Mouse (Mus musculus) spleen, adult 2 months (tissue): ENCODE results near the gene Tbc1d24. TPM values are rescaled to one million over a fixed set of nuclear protein-coding genes. Genes with fewer than 3 reads are reported as not detected.

Experiments used
- DNase-seq, 2 experiments: peaks; one replicate each; pipeline versions ENCODE4 v3.0.0 to v3.0.0-alpha.2; 2012 to 2021; ENCODE audit warnings: low spot score in 2 of 2, low read depth in 1 of 2
- H3K27ac ChIP-seq: fragments of 200-500 bp; 2 replicates; pipeline ENCODE4 v1.5.1; 2012; ENCODE audit warnings: low read length, inconsistent platforms; ENCODE audit not compliant: insufficient read depth
- H3K27me3 ChIP-seq: fragments of 200-500 bp; 2 replicates; pipeline ENCODE4 v1.6.1; 2012; ENCODE audit warnings: mild to moderate bottlenecking, moderate library complexity, low read length, inconsistent platforms; ENCODE audit not compliant: control insufficient read depth, insufficient read depth
- H3K36me3 ChIP-seq: fragments of 200-500 bp; 2 replicates; pipeline ENCODE4 v1.6.1; 2012; ENCODE audit warnings: mild to moderate bottlenecking, low read length, inconsistent platforms; ENCODE audit not compliant: control insufficient read depth, insufficient read depth
- H3K4me1 ChIP-seq: fragments of 200-500 bp; 2 replicates; pipeline ENCODE4 v1.6.1; 2011; ENCODE audit warnings: inconsistent platforms; ENCODE audit not compliant: control insufficient read depth, insufficient read depth, insufficient read length
- H3K4me3 ChIP-seq: fragments of 200-500 bp; 2 replicates; pipeline ENCODE4 v1.5.1; 2011; ENCODE audit warnings: mild to moderate bottlenecking, inconsistent platforms; ENCODE audit not compliant: insufficient read depth, insufficient read length; ENCODE audit errors: extremely low read depth
- CTCF ChIP-seq: fragments of 200-500 bp; IDR thresholded peaks from 2 replicates; pipeline ENCODE4 v1.5.1; 2011; ENCODE audit warnings: mild to moderate bottlenecking, inconsistent platforms; ENCODE audit not compliant: insufficient read depth, insufficient read length, insufficient replicate concordance; ENCODE audit errors: extremely low read depth
- POLR2A ChIP-seq: fragments of 200-500 bp; IDR thresholded peaks from 2 replicates; pipeline ENCODE4 v1.6.1; 2011; ENCODE audit warnings: low read depth, low read length, inconsistent platforms
- WGBS: fragments of 180-500 bp; shearing (Covaris S2); methylation state at CpG from one replicate; pipeline ENCODE4 v1.1.7; 2018; 5-methylcytosine and 5-hydroxymethylcytosine counted together
- polyA plus RNA-seq: library from polyadenylated mRNA; depleted of rRNA; stranded (reverse); fragments of >200 nt; gene quantifications from 2 replicates; pipeline ENCODE4 v1.2.3, GENCODE M21; 2012

The Tbc1d24 gene
- polyA plus RNA-seq, 1 experiment, result 5.9 TPM

DNA sequence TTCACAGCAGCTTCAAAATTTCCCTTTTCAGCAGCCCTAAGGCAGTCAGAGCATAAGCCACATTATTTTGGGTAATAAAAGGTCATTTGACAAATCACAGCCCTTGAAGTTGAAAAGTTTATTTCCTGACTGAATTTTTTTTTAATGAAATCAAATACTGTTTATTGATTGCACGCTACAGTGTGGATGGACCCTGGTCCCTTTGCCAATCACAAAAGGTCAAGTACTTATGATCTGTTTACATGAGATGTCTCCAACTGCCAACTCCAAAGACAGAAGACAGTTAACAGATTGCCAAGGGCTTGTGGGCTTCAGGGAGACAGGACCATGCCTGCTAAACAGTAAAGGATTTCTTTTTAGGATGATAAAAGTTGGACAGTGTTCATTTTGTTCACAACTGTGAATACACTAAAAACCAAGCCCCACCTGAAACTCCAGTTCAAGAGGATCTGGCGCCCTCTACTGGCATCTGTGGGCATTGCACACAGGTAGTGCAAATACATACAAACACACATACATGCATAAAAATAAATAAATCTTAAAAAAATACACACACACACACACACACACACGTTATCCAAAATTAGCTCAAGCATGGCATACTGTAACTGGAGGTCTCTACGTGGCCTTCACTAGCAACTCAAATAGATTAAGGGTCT, 38.1 kb upstream of the Tbc1d24 start:
- no peak overlapping the region for H3K27ac ChIP-seq
- H3K4me3 ChIP-seq, result no peak overlapping the region
- H3K27me3 ChIP-seq, result no peaks in the 10 kb centered on the region
- H3K4me1 ChIP-seq, result no peaks in the 10 kb centered on the region
- peaks cover 11% of the 10 kb centered on the region for H3K36me3 ChIP-seq
- TF ChIP-seq POLR2A (no peak), CTCF (peak; percentile 30; the same call in 1 of the 2 replicates)
- peak in 1 of 2 experiments; percentile 19 for DNase-seq
- WGBS, result 91% methylated on average over 4 of the region's 4 CpGs

DNA sequence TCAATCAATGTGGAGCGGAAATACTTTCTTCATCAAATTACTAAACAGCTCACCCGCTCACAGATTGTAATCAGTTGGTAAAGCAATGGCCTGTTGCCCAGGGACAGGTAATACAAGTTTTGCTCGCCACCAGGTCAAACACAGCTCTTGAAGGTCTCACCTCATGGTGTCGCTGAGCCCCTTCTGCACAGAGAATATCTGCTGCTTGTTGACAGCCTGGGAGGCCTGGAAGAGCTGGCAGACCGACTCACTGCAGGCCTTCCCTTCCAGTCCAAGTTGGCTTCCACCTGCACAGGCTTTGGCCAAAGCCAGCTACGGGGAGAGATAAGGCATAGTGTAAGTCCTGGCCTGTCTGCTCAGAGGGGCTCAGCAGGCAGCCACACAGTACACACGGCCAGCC, 31.6 kb upstream of the Tbc1d24 start:
- Histone ChIP-seq H3K4me1 (no peaks in the 10 kb centered on the region), H3K27ac (no peak overlapping the region), H3K4me3 (no peak overlapping the region), H3K27me3 (no peaks in the 10 kb centered on the region), H3K36me3 (peaks cover 9% of the 10 kb centered on the region; the same call in 1 of the 2 replicates)
- DNase-seq, result no peak
- no peak for TF ChIP-seq CTCF
- no peak for TF ChIP-seq POLR2A
- WGBS, result 96% methylated on average over 7 of the region's 7 CpGs

DNA sequence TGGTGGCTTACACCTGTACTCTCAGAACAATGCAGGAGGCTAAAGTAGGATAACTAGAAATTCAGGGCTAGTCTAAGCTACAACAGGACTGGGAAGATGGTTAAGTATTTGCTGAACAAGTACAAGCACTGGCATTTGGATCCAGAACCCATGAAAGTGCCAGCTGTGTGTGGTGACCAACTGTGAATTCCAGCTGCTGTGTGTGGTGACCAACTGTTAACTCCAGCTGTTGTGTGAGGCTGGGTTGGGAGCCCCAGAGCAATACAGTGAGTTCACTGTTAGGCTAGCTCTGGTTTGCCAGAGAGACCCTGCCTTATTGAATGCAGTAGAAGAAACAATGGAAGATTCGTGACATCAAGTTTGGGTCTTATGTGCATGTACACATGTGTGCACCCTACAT, 31.1 kb upstream of the Tbc1d24 start:
- no peak for TF ChIP-seq POLR2A
- no peak for TF ChIP-seq CTCF
- H3K36me3 ChIP-seq, result peaks cover 9% of the 10 kb centered on the region; the same call in 1 of the 2 replicates
- H3K27me3 ChIP-seq, result no peaks in the 10 kb centered on the region
- H3K4me3 ChIP-seq, result no peak overlapping the region
- no peaks in the 10 kb centered on the region for H3K4me1 ChIP-seq
- no peak overlapping the region for H3K27ac ChIP-seq
- 100% methylated on average over 1 of the region's 1 CpGs for WGBS
- no peak for DNase-seq

DNA sequence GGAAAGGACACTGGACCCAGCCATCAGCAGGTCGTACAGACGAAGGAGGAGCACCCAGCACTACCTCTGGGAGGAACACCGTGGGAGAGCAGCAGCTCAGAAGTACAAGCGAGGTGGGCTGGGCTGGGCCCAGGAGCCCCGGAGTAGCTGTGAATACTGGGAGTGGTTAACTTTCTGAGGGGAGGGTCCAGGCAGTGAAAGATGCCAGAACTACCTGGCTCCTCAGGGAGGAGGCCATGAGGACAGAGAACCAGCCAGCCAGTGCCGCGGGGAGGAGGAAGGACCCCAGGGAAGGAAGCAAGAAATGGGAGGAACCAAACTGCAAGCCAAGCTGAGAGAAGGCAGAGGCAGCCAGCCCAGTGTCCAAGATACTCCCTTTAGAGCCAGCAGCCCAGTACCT, 22.6 kb upstream of the Tbc1d24 start:
- H3K4me3 ChIP-seq, result no peak overlapping the region
- DNase-seq, result no peak
- no peaks in the 10 kb centered on the region for H3K27me3 ChIP-seq
- H3K36me3 ChIP-seq, result peaks cover 5% of the 10 kb centered on the region
- TF ChIP-seq POLR2A (no peak), CTCF (no peak)
- WGBS, result 96% methylated on average over 7 of the region's 7 CpGs
- H3K27ac ChIP-seq, result no peak overlapping the region
- no peaks in the 10 kb centered on the region for H3K4me1 ChIP-seq

DNA sequence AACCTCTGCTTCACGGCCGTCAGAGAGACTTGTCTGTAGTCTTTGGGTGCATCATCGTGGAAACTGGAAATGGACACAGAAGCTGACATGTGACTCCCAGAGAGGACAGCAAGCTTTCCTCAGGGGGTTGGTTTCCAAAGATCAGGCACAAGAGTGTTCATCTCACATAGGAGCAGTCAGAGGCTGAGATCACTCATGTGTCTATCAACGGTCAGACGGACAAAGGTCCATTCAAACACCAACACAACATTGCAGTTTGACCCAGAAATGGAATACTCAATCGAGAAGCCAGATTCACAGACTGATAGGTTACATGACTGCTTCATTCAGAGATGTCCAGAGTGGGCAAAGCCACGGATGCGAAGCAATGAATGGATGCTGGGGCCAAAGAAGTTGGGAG, 21.4 kb upstream of the Tbc1d24 start:
- Histone ChIP-seq H3K4me3 (no peak overlapping the region), H3K36me3 (peaks cover 5% of the 10 kb centered on the region), H3K4me1 (no peaks in the 10 kb centered on the region), H3K27ac (no peak overlapping the region), H3K27me3 (no peaks in the 10 kb centered on the region)
- DNase-seq, result no peak
- TF ChIP-seq CTCF, result no peak
- TF ChIP-seq POLR2A, result no peak
- WGBS, result 95% methylated on average over 8 of the region's 8 CpGs

DNA sequence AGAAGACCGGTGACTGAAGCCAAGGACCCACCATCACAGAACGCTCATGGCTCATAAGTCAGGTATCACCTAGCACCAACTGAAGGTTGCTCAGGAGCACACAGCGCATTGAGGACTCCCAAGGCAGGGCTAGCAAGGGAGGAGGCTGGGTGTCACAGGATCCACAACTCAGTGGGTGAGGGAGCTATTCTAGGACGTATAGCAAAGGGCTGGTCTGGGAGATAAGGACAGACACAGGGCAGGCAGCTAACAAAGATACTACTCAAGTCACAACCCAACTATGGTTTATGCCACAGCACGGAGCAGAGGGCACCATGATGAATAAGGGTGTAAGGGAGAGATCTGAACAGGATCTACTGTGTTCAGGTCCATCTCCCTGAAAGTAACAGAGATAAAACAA, 20.5 kb upstream of the Tbc1d24 start:
- no peak for TF ChIP-seq POLR2A
- TF ChIP-seq CTCF, result no peak
- Histone ChIP-seq H3K27ac (no peak overlapping the region), H3K36me3 (peaks cover 5% of the 10 kb centered on the region), H3K4me3 (no peak overlapping the region), H3K27me3 (no peaks in the 10 kb centered on the region), H3K4me1 (no peaks in the 10 kb centered on the region)
- DNase-seq, result no peak
- WGBS, result 88% methylated on average over 5 of the region's 5 CpGs

DNA sequence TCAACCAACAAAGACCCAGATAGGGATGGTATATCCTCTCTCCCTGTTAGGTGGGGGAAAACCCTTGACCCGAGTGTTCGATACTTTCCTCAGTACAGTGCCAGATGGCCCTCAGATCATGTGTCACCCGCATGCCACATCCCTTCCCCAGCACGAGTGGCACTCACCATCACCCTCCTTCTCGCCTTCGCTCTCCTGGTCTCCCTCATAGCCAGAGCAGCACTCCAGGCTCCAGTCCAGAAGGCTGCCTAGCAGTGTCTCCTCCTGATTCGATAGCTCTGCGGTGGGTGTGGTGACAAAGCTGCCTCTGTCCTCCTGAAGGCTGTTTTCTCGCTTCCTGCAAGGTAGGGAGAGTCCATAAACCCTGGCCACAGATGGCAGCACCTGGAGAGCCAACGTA, 19.4 kb upstream of the Tbc1d24 start:
- H3K4me1 ChIP-seq, result 0 out of 2 replicates have a peak, but pooled peaks cover 3% of the 10 kb centered on the region
- TF ChIP-seq POLR2A, result no peak
- no peak for TF ChIP-seq CTCF
- no peaks in the 10 kb centered on the region for H3K27me3 ChIP-seq
- no peak overlapping the region for H3K4me3 ChIP-seq
- no peak overlapping the region for H3K27ac ChIP-seq
- 93% methylated on average over 10 of the region's 10 CpGs for WGBS
- no peak for DNase-seq
- H3K36me3 ChIP-seq, result peaks cover 5% of the 10 kb centered on the region
